Mouse (Mus musculus): Measurements from ENCODE around the gene Ddx52. TPM values are rescaled to one million over a fixed set of nuclear protein-coding genes. Genes with fewer than 3 reads are reported as not detected.
A peak's percentile ranks its signal among the peaks of the same experiment; 100 is the strongest.

Ddx52 gene
- total RNA-seq (2021) (10 to 100 TPM; 19.6 to 19.9 TPM), polyA plus RNA-seq (2012; rRNA removed) (0.92 and 0.96 TPM in 2 replicates)
- long read RNA-seq, transcript Ddx52-201 (15 exons, 3,194 nt) = major isoform, 19 of 20 reads
- long read RNA-seq, partial matches to known transcripts = 0 of 20 reads
- long read RNA-seq, other reads (novel, unspliced or antisense) = 1 of 20 reads

DNA sequence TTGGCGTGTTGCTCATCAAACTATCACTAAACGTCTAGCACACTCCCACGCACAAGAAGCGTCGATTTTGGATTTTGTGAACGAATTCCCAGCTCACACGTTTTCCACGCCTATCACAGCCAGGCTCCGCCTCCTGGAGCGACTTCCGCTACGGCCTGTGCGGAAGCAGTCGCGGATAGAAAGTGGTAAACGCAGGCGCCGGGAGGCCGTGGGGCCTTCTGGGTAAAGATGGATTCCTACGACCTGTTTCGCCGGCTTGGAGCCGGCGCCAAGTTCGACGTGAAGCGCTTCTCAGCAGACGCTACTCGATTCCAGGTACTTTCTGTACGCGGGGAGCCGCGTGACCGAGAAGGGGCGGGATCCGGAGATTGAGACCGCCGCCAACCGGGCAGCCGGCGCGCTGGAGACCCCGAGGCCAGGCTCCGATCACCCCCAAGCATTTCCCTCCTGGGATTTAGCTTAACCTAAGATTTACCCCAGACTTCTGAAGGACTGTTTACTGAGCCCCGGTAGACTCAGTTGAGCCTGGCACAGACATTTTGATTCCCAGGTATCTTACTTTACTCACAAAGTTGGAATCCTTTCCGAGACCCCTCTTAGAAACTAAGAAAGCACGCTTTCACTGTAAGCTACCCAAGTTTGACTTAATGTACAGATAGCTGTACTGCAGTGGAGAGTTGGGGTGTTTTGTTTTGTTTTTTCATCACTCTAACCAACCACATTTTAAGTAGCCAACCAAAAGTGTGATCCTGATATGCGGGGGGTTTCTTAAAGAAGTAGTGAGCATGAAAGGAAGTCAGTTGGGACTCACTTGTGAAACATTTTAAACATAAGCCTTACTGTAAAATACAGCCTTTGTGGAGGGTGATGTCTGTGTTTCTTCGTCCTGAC is at the start of gene Ddx52:
Ddx52 (plus strand) TSS at position 113 of the 891 bp plus-strand sequence.
- DNase-seq = peak; percentile 93

DNA sequence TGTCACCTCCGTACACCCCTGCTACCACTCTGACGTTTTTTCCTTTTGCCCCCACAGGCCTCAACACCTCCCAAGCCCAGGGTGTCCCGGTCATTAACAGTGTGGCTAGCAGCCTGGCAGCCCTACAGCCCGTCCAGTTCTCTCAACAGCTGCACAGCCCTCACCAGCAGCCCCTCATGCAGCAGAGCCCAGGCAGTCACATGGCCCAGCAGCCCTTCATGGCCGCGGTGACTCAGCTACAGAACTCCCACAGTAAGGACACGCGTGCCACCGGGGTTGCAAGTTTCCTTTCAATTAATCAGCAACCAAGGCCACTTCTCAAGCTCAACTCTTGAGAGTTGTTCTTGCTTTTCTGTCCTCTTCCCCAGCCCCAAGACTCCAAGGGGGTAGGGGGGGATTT is 48.5 kb upstream of the Ddx52 start:
- DNase-seq = peak; percentile 90

GRCm38 (mm10) chr11:83896430-83897410 is 45.1 kb upstream of the Ddx52 start:
- no peak for DNase-seq

DNA sequence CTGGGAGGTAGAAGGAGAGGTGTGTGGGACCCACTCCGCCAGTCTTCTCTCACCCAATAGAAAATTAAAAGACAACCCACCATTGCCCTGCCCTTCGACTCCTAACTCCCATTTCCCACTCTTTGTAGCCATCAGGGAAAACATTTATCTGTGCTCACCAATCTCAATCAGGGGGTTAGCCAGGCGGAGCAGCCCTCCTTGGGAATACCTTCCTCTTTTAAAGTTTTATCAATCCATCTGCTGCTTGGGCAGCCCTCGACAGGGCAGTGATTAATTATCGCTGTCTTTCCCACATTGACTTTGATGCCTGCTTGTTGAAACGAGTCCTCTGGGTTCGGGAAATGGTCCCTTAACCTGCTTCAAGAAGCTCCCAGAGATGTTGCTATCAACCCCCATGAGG is 44.3 kb upstream of the Ddx52 start:
- DNase-seq = no peak

- no peak for DNase-seq
These were observed 39.0 kb upstream of the Ddx52 start for GRCm38 (mm10) chr11:83902812-83903211.

DNA sequence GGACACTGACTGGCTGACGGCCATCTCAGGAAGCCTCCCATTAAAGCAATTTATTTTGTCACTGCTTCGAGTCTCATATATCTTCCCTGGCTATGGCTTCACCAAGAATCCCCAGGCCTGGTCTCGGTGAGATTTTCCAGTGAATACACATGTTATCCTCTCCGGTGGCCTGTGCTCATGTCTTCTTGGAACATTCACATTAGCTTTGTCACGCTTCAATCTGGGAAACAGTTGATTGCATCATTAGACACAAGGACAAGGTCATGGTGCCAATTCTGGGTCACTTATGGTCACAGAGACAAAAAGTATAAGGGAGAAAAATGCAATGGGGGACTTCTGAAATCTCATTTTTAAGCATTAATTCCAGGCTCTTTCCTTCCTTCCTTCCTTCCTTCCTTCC is 36.1 kb upstream of the Ddx52 start:
- peak; percentile 66 for DNase-seq

DNA sequence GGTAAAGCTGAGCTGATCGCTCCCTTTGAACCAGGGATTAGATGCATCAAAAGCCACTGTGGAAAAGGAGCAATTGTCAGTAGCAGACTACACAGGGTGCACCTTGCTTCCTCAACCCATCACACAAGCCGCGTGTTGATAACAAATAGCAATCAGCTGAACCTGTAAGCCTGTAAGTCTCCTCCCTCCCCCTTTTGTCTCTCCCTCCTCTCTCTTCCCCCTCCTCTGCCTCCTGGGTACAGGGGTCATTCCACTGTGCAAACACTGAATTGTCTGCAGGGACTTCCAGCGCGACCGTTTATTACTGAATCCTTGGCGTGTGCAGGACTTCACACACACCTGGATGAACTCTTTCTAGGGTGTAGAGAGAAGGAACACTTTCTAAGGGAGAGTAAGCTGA is 33.5 kb upstream of the Ddx52 start:
- DNase-seq = no peak

GRCm38 (mm10) chr11:83913824-83914311 is 28.0 kb upstream of the Ddx52 start:
- DNase-seq = no peak

GRCm38 (mm10) chr11:83914501-83914900 is 27.4 kb upstream of the Ddx52 start:
- no peak for DNase-seq

- no peak for DNase-seq
These were observed 19.3 kb upstream of the Ddx52 start for GRCm38 (mm10) chr11:83922600-83922999.

DNA sequence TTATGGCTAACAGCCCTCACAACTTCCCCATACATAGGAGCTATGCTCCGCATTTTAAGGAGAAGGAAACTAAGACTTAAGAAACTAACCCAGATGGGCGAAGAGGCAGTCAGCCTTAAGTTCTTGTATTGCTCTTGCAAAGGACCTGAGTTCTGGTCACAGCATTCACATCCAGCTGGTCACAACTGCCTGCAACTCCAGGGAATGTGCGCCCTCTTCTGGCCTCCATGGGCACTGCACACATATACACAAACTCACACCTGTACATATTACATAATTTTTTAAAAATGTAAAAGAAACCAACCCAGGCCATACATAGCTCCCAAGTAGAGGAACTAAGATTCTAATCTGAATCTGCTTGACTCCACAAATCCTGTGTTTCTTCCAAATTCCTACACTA is 14.8 kb upstream of the Ddx52 start:
- no peak for DNase-seq

- no peak for DNase-seq
These were observed 9.3 kb upstream of the Ddx52 start for GRCm38 (mm10) chr11:83932506-83933106.

DNA sequence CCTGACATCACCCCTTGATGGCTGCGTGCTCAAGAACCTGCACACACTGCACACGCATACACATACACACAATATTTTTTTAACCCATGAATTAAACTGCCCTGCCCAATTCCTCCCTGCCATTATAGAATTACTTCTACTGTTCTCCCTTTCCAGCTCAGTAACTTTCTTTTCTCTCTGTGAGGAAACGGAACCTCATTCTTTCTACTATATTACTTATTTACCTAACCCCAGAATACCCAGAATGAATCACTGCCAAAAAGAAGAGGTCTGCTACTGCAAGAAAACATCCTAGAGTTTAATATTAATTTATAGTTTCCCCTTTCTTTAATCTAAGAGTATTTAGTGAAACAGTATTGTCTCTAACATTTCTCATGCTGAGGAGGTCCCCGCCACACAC is 8.5 kb upstream of the Ddx52 start:
- no peak for DNase-seq

DNA sequence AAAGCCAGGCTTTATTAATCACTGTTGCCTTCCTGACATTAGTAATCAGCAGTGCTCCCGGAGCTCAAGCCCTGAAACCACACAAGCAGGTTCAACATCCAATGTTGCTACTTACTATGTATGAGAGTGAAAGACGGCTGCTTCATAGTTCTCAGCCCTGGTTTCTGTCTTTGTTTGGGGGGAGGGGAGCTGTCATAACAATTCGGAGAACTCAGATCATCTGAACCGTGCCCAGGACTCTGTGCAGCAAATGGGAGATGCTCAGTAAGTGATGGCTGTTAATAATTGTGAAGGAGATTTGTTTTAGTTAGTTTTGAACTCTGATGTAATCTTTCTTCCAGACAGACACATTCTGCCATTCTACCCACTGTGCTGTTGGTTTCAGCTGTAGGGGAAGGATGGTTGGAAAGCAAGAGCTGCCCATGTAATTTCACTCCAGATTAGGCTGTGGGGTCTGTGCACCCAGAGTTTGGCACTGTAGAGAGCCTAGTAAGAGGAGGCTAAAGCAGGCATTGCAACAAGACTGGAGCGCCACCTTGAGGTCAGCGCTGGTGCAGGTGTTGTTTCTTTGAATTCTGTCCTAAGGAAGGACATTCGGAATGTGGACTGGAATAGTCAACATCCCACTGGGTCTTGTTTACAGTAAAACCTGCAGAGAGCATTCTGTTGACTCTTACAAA is 5.7 kb upstream of the Ddx52 start:
- peak; percentile 71 for DNase-seq

- no peak for DNase-seq
These were observed 3.3 kb upstream of the Ddx52 start for GRCm38 (mm10) chr11:83938556-83938955.

DNA sequence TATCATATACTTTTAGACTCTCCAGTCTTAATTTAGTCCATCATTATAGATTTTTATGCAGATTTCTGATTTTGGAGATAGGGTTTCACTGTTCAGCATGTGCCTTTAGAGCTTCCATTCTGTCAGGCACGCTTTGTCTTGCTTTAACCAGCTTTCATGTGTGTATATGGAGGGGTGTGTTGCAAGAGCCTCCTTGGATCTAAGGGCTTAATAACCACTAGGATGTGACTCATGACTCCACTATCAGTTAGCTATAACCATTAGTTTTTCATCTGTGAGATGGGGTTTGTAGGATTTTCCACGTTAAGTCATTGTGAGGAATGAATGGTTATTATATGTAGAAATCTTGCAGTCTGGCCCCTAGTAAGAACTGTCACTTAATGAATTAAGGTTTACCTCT is 15.0 kb downstream of the Ddx52 start:
- DNase-seq = no peak

DNA sequence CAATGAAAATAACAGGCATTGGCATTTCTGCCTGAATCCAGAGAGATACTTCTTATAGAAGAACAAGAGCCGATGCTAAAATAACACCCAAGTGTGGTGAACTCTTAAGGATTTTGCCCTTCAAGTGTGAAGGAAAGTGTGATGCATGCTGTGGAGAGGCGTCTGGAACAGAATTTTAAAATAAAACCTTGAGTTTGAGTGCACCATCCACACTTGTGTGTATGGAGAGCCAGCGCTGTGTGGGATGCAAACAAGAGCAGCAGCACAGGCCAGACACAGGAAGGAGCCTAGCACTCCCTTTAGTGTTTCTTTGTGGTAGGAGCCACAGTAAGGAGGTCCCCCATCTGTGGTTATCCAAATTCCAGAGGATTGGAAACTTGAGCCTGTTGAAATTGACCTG is 20.1 kb downstream of the Ddx52 start:
- DNase-seq = no peak

DNA sequence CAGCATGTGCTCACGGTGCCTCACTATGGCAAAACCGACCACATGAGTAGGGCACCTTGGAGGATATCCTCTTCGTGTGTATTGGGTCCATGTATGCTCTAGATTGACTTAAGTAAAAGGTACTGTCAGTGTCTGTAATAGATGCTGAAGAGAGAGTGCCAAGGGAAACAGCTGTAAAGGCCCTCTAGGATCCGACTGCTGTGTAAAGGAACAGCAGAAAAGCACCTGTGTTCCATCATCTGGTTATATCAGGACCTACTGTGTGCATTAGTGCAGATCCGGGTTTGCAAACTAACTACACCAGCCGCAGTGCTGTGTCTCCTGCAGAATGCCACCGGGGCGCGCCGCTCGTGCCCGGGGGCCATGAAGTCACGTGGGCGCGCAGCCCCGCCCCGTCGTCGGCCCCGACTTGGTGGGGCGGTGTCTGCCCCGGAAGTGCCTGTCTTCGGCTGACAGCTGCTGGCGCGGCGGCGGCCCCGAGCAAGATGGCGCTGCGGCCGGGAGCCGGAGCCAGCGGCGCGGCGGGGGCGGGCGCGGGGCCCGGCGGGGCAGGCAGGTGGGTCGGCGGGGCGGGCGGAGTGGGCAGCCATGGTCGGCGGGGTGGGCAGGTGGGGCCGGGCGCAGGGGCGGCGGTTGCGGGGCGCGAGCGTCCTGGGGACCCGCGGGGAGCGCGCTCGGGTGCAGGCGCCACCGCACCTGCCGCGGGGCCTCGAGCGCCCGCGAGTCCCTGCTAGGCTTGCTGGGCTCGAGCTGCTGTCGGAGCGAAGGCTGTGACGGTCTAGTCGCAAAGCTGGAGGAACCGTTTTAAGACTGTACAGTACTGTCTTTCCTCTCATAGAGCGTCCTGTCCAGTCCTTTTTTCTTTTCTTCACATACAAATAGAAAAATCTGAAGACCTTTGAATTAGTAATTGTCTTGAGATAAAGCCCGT is 22.4 kb downstream of the Ddx52 start, which contains the start of gene Synrg:
Synrg (plus strand) TSS at position 438 of the 931 bp plus-strand sequence.
- DNase-seq = peak; percentile 95

GRCm38 (mm10) chr11:83967436-83968204 is 25.8 kb downstream of the Ddx52 start:
- DNase-seq = no peak

Data from adrenal gland, adult 2 months (tissue).